Mouse (Mus musculus) limb, embryonic 12.5 days (tissue): ENCODE results near the gene Tubb5. TPM values are rescaled to one million over a fixed set of nuclear protein-coding genes. Genes with fewer than 3 reads are reported as not detected.

Experiments used
- ATAC-seq: fragments of 200-750 bp; cut with Nextera tagmentation; 2 replicates; pipeline ENCODE4 v1.8.0; 2017; ENCODE audit warnings: low read depth, moderate TSS enrichment; ENCODE audit not compliant: insufficient number of reproducible peaks, insufficient read depth, low FRiP score, low TSS enrichment
- H3K27ac ChIP-seq: fragments of 300-500 bp; sonication (generic); 2 replicates; pipeline ENCODE4 v1.5.1; 2016; ENCODE audit warnings: mild to moderate bottlenecking, moderate library complexity
- H3K27me3 ChIP-seq: fragments of 300-500 bp; sonication (generic); 2 replicates; pipeline ENCODE4 v1.6.1; 2016; ENCODE audit warnings: mild to moderate bottlenecking, moderate library complexity
- H3K36me3 ChIP-seq: fragments of 300-500 bp; sonication (generic); 2 replicates; pipeline ENCODE4 v1.6.1; 2016; ENCODE audit warnings: mild to moderate bottlenecking, moderate library complexity
- H3K4me1 ChIP-seq: fragments of 300-500 bp; sonication (generic); replicated peaks from 2 replicates; pipeline ENCODE4 v1.6.1; 2016
- H3K4me2 ChIP-seq: fragments of 300-500 bp; sonication (generic); 2 replicates; pipeline ENCODE4 v1.6.1; 2016; ENCODE audit warnings: mild to moderate bottlenecking, moderate library complexity
- H3K4me3 ChIP-seq: fragments of 300-500 bp; sonication (generic); replicated peaks from 2 replicates; pipeline ENCODE4 v1.5.1; 2016; ENCODE audit warnings: mild to moderate bottlenecking
- H3K9ac ChIP-seq: fragments of 300-500 bp; sonication (generic); replicated peaks from 2 replicates; pipeline ENCODE4 v1.6.1; 2016; ENCODE audit warnings: mild to moderate bottlenecking, moderate library complexity
- H3K9me3 ChIP-seq: fragments of 300-500 bp; sonication (generic); 2 replicates; pipeline ENCODE4 v1.6.1; 2016; ENCODE audit warnings: mild to moderate bottlenecking, moderate library complexity
- WGBS: fragments of 180-500 bp; shearing (Covaris S2); methylation state at CpG from one replicate; pipeline ENCODE4 v1.1.7; 2016; 5-methylcytosine and 5-hydroxymethylcytosine counted together
- polyA plus RNA-seq: library from polyadenylated mRNA; unstranded; fragments of >200 nt; fragmentation: Nextera tagmentation; extraction: Ambion mirVana; gene quantifications from 2 replicates; pipeline ENCODE4 v1.2.1, GENCODE M21; 2016

Tubb5 gene
- polyA plus RNA-seq, 1 experiment from 2014 or later = 1,215 TPM

GRCm38 (mm10) chr17:35813245-35813647, 24.9 kb downstream of the Tubb5 start:
- H3K9ac ChIP-seq = no peak overlapping the region
- peak; percentile 20; the same call in 1 of the 2 replicates for ATAC-seq
- WGBS = 66% methylated on average over 7 of the region's 7 CpGs
- 0 out of 2 replicates have a peak overlapping the region, but pooled peaks have one; percentile 41 for H3K27ac ChIP-seq
- H3K4me2 ChIP-seq = no peak overlapping the region
- peaks cover 26% of the 10 kb centered on the region for H3K4me1 ChIP-seq
- H3K36me3 ChIP-seq = no peaks in the 10 kb centered on the region
- no peaks in the 10 kb centered on the region for H3K9me3 ChIP-seq
- H3K27me3 ChIP-seq = no peaks in the 10 kb centered on the region
- H3K4me3 ChIP-seq = no peak overlapping the region

- H3K4me1 ChIP-seq = peaks cover 26% of the 10 kb centered on the region
- H3K4me2 ChIP-seq = no peak overlapping the region
- ATAC-seq = no peak
- WGBS = 74% methylated on average over 6 of the region's 6 CpGs
- no peaks in the 10 kb centered on the region for H3K36me3 ChIP-seq
- H3K27ac ChIP-seq = 0 out of 2 replicates have a peak overlapping the region, but pooled peaks have one; percentile 12
- no peaks in the 10 kb centered on the region for H3K9me3 ChIP-seq
- H3K4me3 ChIP-seq = no peak overlapping the region
- H3K27me3 ChIP-seq = no peaks in the 10 kb centered on the region
- no peak overlapping the region for H3K9ac ChIP-seq
Measured at GRCm38 (mm10) chr17:35812736-35813135, 25.4 kb downstream of the Tubb5 start.

- Histone ChIP-seq H3K9ac (no peak overlapping the region), H3K36me3 (no peaks in the 10 kb centered on the region), H3K4me3 (no peak overlapping the region), H3K9me3 (no peaks in the 10 kb centered on the region), H3K4me2 (no peak overlapping the region), H3K27ac (0 out of 2 replicates have a peak overlapping the region, but pooled peaks have one; percentile 12), H3K27me3 (no peaks in the 10 kb centered on the region), H3K4me1 (peaks cover 22% of the 10 kb centered on the region)
- ATAC-seq = no peak
- WGBS = 76% methylated on average over 5 of the region's 5 CpGs
Measured at GRCm38 (mm10) chr17:35812307-35812706, 25.8 kb downstream of the Tubb5 start.

GRCm38 (mm10) chr17:35810900-35811648, 27.0 kb downstream of the Tubb5 start:
- Histone ChIP-seq H3K9ac (no peak overlapping the region), H3K36me3 (no peaks in the 10 kb centered on the region), H3K4me1 (peaks cover 10% of the 10 kb centered on the region), H3K9me3 (no peaks in the 10 kb centered on the region), H3K4me2 (no peak overlapping the region), H3K4me3 (no peak overlapping the region), H3K27me3 (no peaks in the 10 kb centered on the region), H3K27ac (no peak overlapping the region)
- 86% methylated on average over 5 of the region's 5 CpGs for WGBS
- ATAC-seq = no peak

GRCm38 (mm10) chr17:35809395-35809794, 28.7 kb downstream of the Tubb5 start:
- no peaks in the 10 kb centered on the region for H3K27me3 ChIP-seq
- no peaks in the 10 kb centered on the region for H3K9me3 ChIP-seq
- WGBS = 87% methylated on average over 11 of the region's 11 CpGs
- H3K36me3 ChIP-seq = no peaks in the 10 kb centered on the region
- H3K9ac ChIP-seq = no peak overlapping the region
- H3K4me2 ChIP-seq = no peak overlapping the region
- peaks cover 9% of the 10 kb centered on the region for H3K4me1 ChIP-seq
- H3K27ac ChIP-seq = no peak overlapping the region
- no peak for ATAC-seq
- H3K4me3 ChIP-seq = no peak overlapping the region

GRCm38 (mm10) chr17:35808073-35808472, 30.0 kb downstream of the Tubb5 start:
- Histone ChIP-seq H3K4me2 (no peak overlapping the region), H3K27me3 (no peaks in the 10 kb centered on the region), H3K9ac (no peak overlapping the region), H3K27ac (no peak overlapping the region), H3K36me3 (no peaks in the 10 kb centered on the region), H3K4me3 (no peak overlapping the region), H3K4me1 (peaks cover 4% of the 10 kb centered on the region; the same call in 1 of the 2 replicates), H3K9me3 (no peaks in the 10 kb centered on the region)
- 72% methylated on average over 9 of the region's 9 CpGs for WGBS
- ATAC-seq = no peak

GRCm38 (mm10) chr17:35803858-35804399, 34.2 kb downstream of the Tubb5 start:
- Histone ChIP-seq H3K36me3 (no peaks in the 10 kb centered on the region), H3K4me3 (no peak overlapping the region), H3K4me2 (no peak overlapping the region), H3K4me1 (no peaks in the 10 kb centered on the region), H3K27me3 (no peaks in the 10 kb centered on the region), H3K27ac (no peak overlapping the region), H3K9ac (no peak overlapping the region), H3K9me3 (no peaks in the 10 kb centered on the region)
- no peak for ATAC-seq
- WGBS = 82% methylated on average over 4 of the region's 4 CpGs

GRCm38 (mm10) chr17:35803020-35803419, 35.1 kb downstream of the Tubb5 start:
- 78% methylated on average over 6 of the region's 6 CpGs for WGBS
- Histone ChIP-seq H3K9ac (no peak overlapping the region), H3K27me3 (no peaks in the 10 kb centered on the region), H3K4me2 (no peak overlapping the region), H3K27ac (no peak overlapping the region), H3K4me1 (no peaks in the 10 kb centered on the region), H3K4me3 (no peak overlapping the region), H3K9me3 (peaks cover 4% of the 10 kb centered on the region; the same call in 1 of the 2 replicates), H3K36me3 (no peaks in the 10 kb centered on the region)
- ATAC-seq = no peak

GRCm38 (mm10) chr17:35800905-35801304, 37.2 kb downstream of the Tubb5 start:
- no peak overlapping the region for H3K9ac ChIP-seq
- H3K9me3 ChIP-seq = peaks cover 4% of the 10 kb centered on the region; the same call in 1 of the 2 replicates
- H3K27ac ChIP-seq = no peak overlapping the region
- H3K27me3 ChIP-seq = no peaks in the 10 kb centered on the region
- H3K4me1 ChIP-seq = no peaks in the 10 kb centered on the region
- no peak for ATAC-seq
- WGBS = 79% methylated on average over 2 of the region's 2 CpGs
- no peak overlapping the region for H3K4me3 ChIP-seq
- H3K36me3 ChIP-seq = no peaks in the 10 kb centered on the region
- no peak overlapping the region for H3K4me2 ChIP-seq

GRCm38 (mm10) chr17:35796835-35797234, 41.3 kb downstream of the Tubb5 start:
- 76% methylated on average over 5 of the region's 5 CpGs for WGBS
- Histone ChIP-seq H3K4me3 (no peak overlapping the region), H3K4me2 (no peak overlapping the region), H3K27ac (no peak overlapping the region), H3K36me3 (no peaks in the 10 kb centered on the region), H3K9me3 (peaks cover 4% of the 10 kb centered on the region; the same call in 1 of the 2 replicates), H3K4me1 (no peaks in the 10 kb centered on the region), H3K27me3 (no peaks in the 10 kb centered on the region), H3K9ac (no peak overlapping the region)
- no peak for ATAC-seq

GRCm38 (mm10) chr17:35795656-35796055, 42.5 kb downstream of the Tubb5 start:
- Histone ChIP-seq H3K36me3 (no peaks in the 10 kb centered on the region), H3K9ac (no peak overlapping the region), H3K4me1 (no peaks in the 10 kb centered on the region), H3K27me3 (no peaks in the 10 kb centered on the region), H3K4me3 (no peak overlapping the region), H3K4me2 (no peak overlapping the region), H3K27ac (no peak overlapping the region), H3K9me3 (peaks cover 4% of the 10 kb centered on the region; the same call in 1 of the 2 replicates)
- ATAC-seq = no peak
- 85% methylated on average over 6 of the region's 6 CpGs for WGBS
